Mouse (Mus musculus) layer of hippocampus, postnatal 10 days (tissue): ENCODE data around the gene Lrig2. TPM values are rescaled to one million over a fixed set of nuclear protein-coding genes. Genes with fewer than 3 reads are reported as not detected.

Source experiments
- DNase-seq, 2 experiments: peaks; one replicate each; pipeline ENCODE4 v3.0.0; 2021; ENCODE audit warnings: low spot score in 2 of 2
- long read RNA-seq: library from polyadenylated mRNA; stranded (forward); transcript quantifications from one replicate; pipeline ENCODE4 v2.0.0, GENCODE M21; 2023
- total RNA-seq, 2 experiments: library from RNA; stranded (reverse); gene quantifications; 2 replicates each; pipeline ENCODE4 v1.2.3; 2021

Lrig2 gene
- 10 to 100 TPM; 30.4 to 31.8 TPM for total RNA-seq
- long read RNA-seq, partial matches to known transcripts, result 0 of 6 reads
- long read RNA-seq, other reads (novel, unspliced or antisense), result 3 of 6 reads

DNA sequence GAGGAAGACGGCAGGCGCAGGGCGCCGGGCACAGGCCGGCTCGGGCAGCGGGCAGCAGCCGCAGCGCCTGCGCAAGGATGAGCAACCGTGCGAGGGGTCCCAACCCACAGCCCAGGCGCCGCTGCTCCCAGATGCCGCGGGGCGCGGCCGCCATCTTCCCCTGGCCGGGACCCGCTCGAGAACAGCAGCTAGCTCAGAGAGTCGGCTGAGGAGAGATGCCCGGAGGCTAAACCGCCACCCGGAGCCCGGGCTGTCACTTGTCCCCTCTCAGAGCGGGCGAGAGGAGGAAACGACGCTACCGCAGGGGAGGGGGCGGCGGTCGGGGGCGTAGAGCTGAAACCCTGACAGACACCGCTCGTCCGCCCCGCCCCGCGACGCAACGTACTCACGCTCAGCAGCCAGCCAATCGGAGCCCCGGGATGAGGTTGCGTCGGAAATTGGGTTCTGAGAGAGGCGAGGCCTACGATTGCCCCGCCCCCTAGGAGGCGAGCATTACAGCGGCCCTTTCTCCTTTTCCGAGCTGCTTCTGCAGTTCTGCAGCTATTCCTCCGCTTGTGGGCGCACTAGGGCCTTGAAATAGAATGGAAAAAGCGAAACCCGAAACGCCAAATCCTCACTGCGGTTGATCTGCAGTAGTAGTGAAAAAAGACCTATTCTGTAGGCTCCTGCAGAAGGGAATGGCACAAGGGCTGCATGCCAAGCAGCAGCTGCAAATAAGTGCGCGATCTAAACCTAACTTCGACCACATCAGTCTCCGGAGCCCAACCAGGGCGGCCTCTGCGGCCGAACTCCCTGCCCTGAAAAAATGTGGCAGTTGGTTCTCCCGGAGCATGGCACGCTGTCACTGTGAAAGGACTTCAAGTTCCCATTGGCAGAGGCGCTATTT lies at the start of gene Lrig2:
Gene Lrig2, minus strand, starts transcription at position 381 of the 886 bp plus-strand sequence.
- DNase-seq, result peak; percentile 98 to 99

DNA sequence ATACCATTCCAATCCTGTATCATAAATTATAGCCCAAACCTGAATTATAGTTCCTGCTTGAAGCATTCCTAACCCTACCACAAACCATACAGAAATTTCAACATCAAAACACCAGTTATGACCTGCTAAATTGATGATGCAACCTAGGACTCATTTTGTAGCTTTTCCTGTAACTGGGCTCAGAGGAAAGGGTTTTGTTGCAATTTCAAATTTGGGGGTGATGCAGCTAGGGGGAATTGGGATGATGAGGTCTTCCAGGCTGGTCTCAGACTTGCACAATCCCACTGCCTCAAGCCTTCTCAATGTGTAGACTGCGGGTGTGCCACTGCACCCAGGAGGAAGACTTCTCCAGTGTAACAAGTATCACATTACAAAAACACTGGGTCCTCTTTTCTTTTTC lies 44.9 kb upstream of the Lrig2 start:
- no peak for DNase-seq

DNA sequence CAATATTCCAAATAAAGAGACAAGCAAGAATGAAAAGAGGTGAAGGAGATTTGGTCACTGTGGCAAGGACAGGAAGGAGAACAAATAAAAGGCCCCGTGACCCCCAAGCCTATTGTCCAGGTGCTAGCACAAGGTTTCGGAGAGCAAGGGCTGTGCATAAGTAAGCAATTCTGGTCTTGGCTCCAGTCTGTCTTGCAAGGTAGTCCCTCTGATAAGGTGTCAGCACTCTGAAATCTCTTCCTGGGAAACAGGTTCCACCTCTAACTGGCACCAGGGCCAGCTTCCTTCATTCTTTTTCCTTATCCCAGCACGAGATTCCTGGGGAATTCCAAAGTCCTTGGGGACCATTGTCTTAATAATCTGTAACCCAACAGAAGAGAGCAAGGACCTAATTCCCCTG lies 38.9 kb upstream of the Lrig2 start:
- DNase-seq, result no peak

DNA sequence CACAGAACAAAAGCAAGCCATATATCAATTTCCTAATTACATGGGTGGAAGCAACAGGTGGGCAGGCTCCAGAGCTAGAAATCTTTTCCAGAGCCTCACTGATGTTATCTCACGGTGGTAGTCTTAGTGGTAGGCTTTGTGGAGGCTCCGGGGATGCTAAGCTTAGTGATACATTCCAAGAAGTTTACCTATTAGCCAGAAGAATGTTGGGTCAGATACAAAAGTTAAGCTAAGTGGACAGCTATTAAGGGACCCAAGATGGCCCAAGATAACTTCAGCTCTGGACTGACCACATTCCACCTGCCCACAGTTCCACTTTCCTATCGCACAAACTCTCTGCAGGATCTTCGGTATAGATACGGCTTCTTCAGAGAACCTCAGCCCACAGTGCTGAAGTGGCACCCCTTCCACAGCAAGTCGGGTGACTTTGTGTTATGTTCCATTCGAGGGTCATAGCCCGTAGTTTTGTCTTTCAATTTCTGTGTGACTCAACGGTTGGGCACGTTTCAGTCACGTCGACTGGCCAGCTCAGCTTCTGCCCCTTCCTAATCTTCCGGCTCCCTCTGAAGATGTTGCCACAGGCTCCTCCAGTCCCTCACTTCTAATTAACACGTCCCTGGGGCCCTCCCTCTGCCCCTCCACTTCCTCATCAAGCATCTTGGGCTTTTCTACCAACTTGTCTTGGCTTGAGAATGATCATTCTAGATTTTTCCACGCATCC lies 36.8 kb upstream of the Lrig2 start:
- no peak for DNase-seq

DNA sequence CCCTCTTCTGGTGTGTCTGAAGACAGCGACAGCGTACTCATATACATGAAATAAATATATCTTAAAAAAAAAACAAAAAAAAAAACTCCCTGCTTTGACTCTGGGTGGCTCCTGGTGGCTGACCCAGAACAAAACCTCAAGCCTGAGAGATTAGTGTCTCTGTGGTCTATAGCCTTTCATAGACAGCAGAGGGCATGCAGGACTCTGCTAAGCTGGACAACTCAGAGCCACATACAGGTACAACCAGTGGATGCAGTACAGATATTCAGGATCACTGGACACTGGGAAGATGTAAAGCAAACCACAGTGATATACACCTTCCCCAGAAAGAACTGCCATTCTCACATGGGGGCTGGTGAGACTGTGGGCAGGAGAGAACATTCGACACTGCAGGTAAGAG lies 32.1 kb upstream of the Lrig2 start:
- DNase-seq, result no peak

DNA sequence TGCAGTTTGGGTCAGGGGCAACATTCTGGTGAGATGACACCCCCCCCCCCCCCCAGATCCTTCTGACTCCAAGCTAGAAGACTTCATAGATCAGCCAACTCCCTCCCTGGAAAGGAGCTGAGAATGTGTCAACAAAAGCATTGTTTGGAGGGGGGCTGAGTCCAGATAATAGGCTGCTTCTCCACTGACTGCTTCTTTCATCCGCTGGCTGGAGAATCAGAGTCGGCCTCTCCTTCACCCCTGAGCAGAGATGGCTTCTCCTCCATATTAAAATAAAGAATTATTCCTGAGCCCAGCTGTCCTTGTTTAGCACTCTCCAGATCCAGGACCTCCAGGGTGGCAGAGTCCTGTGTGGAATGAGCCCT lies 30.3 kb upstream of the Lrig2 start:
- no peak for DNase-seq

DNA sequence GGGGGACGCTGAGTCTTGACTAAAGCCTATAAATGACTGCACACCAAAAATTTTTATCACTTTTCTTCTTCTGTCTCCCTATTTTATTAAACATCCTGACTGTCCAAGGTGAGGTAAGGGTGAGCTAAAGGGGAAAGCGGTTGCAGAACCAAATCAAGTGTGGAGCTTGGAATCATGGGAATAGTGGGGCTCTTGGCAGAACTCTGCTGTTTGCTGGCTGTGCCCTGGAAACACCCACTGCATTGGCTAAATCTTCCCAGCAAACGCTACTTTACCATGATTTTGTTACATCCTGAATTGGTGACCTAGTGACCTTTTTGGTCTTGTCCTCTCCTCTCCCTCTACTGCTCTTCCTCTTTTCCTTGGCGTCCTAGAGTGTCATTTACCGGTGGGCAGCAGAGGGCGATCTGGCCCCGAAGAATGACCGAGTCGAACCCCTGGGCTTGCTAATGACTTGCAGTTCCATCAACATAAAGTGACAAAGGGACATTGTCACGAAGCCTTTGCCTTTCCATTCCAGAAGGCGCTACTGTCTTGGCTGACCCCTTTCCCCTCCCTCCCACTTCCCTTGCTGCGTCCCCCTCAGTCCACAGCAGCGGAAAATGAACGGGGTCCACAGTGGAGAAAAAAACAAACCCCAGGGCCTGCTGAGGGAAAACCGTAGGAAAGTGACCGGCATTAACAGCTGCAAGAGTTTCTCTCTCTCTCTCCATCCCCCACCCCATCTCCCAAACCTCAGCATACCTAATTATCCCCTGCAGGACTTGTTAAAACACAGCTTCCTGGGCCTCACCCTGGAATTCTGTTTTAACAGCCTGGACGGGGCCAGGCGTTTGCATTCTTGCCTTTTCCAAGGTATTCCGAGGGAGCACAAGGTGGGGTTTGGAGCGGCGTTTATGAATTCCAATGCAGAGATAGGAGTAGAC lies 29.7 kb upstream of the Lrig2 start:
- DNase-seq, result peak; percentile 73 to 83

DNA sequence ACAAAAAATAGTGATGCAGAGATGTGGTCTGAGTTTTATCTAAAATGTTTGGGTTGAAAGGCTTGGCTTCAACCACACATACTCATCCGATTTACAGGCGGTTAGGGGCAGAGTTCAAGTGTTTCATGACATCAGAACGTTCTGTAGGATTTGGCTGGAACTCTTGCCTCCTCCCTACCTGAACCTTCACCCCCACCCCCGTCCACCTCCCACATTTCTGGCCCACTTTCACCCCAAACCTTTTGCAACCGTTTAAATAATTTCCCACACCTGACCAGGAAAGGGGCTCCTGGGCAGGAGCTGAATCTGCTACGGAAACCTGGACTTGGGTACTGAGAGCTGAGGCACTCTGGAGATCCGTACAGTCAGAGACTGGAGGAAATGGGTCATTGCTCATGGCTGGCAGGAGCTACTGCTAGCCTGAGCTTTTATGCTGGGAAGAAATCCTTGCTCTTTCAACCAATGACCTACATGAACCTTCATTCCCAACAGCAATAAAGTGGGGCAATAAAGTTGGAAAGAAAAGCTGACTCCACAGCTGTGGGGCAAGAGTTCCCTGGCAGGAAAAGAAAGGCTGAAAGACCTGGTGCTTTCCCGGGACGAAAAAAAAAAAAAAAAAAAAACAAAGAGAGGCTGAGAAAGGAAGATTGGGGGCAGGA lies 28.9 kb upstream of the Lrig2 start:
- no peak for DNase-seq

DNA sequence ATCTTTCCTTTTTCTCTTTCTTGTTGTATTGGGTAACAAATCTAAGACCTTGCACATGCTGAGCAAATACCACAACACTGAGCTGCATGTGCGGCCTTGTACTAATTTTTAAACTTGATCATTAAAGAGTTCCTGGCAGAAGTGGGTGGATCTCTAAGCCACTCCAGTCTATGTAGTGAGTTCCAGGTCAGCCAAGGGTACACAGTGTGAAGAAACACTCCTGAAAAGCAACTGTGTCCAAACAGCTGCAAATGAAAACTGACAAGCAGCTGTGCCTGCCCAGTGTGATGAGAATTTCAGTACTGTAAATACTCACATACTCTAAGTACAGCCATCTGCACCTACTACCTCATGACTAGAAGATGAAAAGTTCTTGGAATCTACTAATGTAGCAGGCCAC lies 21.5 kb upstream of the Lrig2 start:
- no peak for DNase-seq

DNA sequence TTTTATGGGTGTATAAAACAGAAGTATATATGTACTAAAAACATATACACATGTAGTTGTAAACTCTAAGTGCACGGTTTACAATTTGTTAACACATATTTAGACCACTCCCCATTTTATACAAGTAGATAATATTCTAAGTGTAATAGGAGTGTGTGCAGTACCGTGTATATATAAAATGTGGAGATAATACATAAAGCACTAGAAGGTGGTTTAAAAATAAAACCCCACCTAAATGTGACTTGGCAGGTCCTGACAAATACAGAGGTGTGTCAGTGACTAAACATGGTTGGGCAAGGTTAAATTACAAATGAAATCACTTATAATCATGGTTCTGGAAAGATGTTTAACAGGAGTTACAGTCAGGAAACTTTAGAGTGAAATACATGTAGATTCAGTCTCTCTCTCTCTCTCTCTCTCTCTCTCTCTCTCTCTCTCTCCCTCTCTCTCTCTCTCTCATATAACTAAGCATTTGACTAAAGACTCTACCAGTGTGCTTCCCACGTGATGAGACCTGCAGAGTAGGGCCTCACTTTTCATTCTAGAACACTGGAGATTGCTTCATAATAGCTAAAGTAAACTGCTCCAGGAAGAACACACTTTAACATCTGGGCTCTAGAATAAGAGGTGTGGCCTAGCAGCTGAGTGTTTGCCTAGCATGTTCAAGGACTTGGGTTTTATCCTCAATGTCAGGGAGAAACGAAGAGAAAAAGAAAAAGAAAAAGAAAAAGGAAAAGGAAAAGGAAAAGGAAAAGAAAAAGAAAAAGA lies 14.6 kb upstream of the Lrig2 start:
- DNase-seq, result no peak

DNA sequence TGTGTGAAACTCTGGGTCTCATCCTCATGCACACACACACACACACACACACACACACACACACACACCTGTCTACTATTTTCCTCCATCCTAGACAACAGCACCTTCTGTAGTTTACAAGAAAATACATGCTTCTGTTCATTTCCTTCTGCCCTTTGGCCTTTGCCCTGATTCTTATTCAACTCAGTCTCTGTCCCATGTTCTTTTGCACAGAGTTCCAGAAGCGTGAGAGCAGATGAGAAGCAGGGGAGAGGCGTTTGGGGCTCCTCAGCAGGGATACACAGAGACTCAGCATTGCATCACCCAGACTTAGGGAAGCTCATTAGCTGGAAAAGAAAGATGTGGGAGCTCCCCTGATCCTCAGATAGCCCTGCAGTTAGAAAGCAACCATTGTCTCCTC lies 13.8 kb upstream of the Lrig2 start:
- DNase-seq, result no peak

DNA sequence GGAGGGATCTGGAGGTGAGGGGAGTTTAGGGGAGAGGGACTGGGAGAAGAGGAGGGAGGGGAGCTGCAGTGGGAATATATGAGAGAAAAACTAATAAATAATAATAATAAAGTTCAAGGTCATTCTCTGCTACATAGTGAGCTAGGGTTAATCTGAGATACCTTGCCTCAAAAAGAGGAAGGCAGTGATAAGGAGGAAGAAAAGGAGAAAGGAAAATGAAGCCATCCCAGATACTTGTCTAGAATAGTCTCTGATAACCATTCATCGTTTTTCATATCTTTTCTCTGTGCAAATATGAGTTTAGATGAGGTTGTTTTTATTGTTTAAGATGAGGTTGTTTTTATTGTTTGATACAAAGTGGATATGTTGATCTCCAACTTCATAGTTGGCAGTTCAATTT lies 13.3 kb upstream of the Lrig2 start:
- no peak for DNase-seq

DNA sequence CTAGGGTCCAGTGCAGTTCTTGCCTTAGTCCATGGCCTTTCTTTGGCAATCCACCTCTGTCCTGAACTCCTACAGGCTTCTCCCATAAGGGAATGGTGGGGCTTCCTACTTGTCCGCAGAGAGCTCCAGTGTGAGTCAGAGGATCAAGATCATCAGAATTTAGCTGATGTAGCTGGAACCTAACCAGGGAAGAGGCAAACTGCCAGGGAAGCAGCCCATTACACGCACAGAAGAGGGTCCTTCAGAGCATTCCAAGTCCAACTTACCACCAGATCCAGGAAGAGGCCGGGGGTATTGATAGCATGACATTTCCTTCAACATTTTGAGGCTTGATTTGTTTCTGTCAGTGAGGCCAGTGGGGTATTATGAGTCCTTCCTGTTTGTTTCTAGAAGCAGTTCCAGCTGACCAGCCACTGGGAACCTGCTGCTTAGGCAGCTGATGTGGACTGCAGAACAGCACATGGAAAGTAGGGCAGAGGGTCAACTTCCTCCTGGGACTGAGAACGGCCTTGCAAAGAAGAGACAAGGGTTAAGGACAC lies 11.7 kb upstream of the Lrig2 start:
- DNase-seq, result no peak

DNA sequence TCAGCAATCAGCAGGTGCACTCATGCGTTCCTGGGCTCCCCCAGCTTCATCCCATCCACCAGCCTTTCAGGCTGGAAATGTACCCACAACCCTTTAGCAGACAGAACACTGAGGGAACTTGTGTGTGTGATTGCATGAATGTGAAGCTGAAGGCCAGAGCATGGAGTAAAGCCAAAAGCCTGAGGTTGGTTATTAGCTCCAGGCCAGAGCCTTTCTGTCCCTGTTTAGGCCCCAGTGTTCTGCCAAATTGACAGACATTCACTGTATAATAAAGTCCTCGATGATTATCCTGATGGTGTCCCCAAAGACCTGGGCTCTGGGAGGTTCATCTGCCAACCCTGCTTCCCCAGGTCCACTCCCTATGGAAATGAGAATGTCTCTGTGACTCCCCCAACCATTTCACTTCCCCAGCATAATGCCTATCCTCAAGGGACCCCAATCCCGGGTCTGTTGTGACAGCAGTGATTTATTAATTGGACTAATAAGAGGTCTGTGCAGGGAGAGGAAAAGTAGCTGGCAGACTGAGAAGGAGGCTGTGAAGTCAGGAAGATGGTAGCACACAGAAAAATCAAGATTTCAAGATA lies 9.7 kb upstream of the Lrig2 start:
- DNase-seq, result no peak

DNA sequence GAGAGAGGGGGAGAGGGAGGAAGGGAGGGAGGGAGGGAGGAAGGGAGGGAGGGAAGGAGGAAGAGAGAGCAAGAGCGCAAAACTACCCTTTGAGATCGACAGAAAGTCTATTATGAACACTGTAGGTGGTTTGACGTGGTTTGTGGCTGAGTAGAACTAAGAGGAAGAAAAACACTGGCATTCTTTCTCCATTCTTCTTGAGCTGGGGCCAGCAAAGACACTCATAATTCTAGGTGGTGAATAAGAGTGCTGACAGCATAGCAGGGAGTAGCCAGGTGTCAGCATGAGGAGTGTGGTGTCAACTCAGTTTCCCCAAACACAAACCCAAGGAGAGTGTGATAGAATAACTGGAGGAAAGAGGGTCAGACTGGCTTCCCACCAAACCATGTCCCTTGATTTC lies 8.8 kb upstream of the Lrig2 start:
- no peak for DNase-seq

DNA sequence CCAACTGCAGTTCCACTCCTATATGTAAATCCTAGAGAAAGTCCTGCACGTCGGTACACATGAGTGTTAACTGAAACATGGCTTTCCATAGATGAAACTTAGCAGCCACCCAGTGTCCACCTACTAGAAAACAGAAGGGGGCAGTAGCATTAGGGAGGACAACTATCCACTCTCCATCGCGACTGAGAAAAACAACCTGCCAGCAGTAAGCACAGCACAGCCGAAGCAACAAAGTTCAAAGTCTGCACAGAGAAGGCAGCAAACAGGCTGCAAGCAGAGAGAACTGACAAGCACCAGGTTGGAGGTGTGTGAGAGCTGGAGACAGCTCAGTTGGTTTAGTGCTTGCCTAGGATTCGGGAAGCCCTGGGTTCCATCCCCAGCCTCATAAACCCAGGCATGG lies 7.2 kb upstream of the Lrig2 start:
- no peak for DNase-seq

DNA sequence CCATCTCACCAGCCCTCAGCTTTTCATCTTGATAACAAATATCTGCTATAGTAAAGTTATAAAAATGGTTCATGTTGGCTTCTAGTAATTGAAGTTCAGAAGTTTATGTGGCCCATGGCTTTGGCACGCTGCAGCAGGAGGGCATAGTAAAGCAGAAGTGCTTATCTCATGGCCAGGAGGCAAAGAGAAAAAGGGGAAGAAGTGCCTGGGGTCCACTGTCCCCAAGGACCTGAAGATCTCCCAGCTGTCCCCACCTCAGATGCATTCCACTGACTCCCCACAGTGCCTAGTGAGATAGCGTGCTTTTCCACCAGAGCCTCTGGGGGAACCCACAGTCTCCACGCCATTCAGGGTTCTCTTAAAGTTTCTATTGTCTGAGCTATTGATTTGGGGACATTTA lies 6.7 kb upstream of the Lrig2 start:
- no peak for DNase-seq

DNA sequence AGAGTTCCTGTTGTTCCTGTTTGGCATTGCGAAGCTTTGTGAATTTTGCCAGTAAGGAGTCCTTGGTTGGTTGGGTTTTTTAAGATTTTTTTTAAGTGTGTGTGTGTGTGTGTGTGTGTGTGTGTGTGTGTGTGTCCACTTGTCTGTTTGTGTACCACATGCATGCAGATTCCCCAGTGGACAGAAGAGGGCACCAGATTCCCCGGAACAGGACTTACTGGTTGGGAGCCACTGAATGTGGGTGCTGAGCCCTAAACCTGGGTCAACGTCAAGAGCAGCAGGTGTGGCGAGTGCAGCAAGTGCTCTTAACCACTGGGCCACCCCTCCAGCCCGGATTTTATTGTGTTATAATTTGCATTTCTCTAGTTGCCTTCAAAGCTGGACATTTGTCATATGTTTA lies 5.4 kb upstream of the Lrig2 start:
- DNase-seq, result no peak

DNA sequence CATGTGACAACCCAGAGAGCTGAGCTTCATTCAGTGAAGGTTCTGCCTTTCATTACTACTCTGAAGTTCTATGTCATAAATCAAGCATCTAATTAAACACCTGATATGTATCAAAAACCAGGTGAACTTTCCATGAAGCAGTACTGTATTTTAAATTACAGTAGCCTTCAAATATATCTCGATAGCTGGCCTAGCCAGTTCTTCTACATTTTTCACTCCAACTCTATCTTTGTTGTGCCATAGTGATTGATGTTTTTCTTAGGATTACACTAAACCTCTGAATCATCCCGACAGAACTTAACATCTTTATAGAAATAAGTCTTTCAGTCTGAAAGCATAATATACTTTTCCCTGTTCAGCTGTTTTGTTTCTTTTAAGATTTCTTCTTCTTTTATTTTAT lies 2.8 kb upstream of the Lrig2 start:
- no peak for DNase-seq

DNA sequence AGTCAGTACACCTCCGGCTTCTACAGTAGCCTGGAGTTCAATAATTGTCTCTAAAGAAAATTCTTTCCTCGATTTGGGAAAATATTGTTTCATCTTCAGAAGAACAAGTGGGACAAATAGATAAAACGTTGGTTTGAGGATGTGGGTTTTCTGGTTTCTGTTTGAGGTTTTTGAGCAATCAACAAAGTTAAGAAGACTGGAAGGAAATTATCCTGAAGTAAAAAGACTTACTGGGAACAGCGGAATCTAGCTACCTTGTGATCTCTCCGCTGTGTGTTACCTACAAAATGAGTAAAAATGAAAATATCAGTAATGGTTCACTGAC lies 668 bp upstream of the Lrig2 start:
- no peak for DNase-seq
